Mouse (Mus musculus) stomach, postnatal 0 days (tissue): ENCODE measurements around the gene Gm3880.
"Not testable (repeated sequence)": the region's sequence is repeated elsewhere in the genome, so short reads cannot be mapped to it uniquely, and the experiment has no call there.

Experiments
- CTCF ChIP-seq: IDR thresholded peaks from 2 replicates; pipeline ENCODE4 v1.5.1; 2016; ENCODE audit warnings: antibody characterized with exemption, low read depth, mild to moderate bottlenecking, moderate library complexity
- EP300 ChIP-seq: optimal IDR thresholded peaks from 2 replicates; pipeline ENCODE3; 2016; ENCODE audit warnings: antibody characterized with exemption

DNA sequence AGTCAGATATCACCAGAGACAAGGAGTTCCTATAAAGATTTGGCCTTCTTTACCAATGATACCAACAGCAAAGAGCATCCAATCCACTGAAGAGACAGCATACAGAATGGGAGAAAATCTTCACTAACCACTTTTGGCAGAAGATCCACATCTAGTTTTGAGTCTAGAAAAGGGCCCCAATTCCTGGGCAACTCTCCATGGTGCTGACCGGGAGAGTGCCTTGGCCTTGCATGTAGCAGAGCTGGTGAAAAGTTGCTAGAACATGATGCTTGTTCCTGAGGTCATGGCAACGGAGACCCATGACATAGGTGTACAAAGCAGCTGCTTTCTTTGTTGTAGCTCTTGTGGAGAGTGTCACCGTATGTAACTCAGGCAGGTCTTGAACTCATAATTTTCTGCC is 13.9 kb upstream of the Gm3880 start:
- not testable (repeated sequence) for TF ChIP-seq CTCF, EP300
